Mouse (Mus musculus): ENCODE measurements around the gene Mybpc2. TPM values are rescaled to one million over a fixed set of nuclear protein-coding genes. Genes with fewer than 3 reads are reported as not detected.
A peak's percentile ranks its signal among the peaks of the same experiment; 100 is the strongest.

The Mybpc2 gene
- polyA plus RNA-seq, 1 experiment: 4.7 TPM

- Histone ChIP-seq H3K27me3 (ENCODE audit: control insufficient read depth, insufficient read depth, insufficient read length) (no peaks in the 10 kb centered on the region), H3K36me3 (ENCODE audit: control insufficient read depth, insufficient read depth) (no peaks in the 10 kb centered on the region), H3K79me2 (ENCODE audit: control insufficient read depth, insufficient read depth) (peaks cover 12% of the 10 kb centered on the region), H3K4me2 (ENCODE audit: low read depth) (peak overlapping the region; percentile 82), H3ac (ENCODE audit: control insufficient read depth, insufficient read length) (peak overlapping the region; percentile 45), H3K4me3 (peak overlapping the region; percentile 70)
- no peak for TF ChIP-seq TCF12 (IDR thresholded peaks at IDR 0.05; ENCODE audit: insufficient read depth, poor library complexity, severe bottlenecking)
- no peak for TF ChIP-seq POLR2AphosphoS2 (IDR thresholded peaks at IDR 0.05; ENCODE audit: insufficient read length, low read depth)
- no peak for TF ChIP-seq REST (IDR thresholded peaks at IDR 0.05; ENCODE audit: insufficient read depth, insufficient read length)
- TF ChIP-seq MAX (IDR thresholded peaks at IDR 0.05; ENCODE audit: low read depth): no peak
- no peak for TF ChIP-seq POLR2A (IDR thresholded peaks at IDR 0.05; ENCODE audit: insufficient read length, low read depth)
- TF ChIP-seq TCF3 (IDR thresholded peaks at IDR 0.05; ENCODE audit: insufficient read length, low read depth): no peak
- no peak for TF ChIP-seq MYOD1 (IDR thresholded peaks at IDR 0.05; ENCODE audit: control insufficient read depth in 1 of 3, insufficient read length in 2 of 3, low read depth in 2 of 3)
- TF ChIP-seq USF1 (IDR thresholded peaks at IDR 0.05; ENCODE audit: low read depth): no peak
- TF ChIP-seq MYOG (IDR thresholded peaks at IDR 0.05; ENCODE audit: control insufficient read depth in 1 of 3, insufficient read depth in 1 of 3, insufficient read length in 2 of 3, low read depth in 2 of 3): no peak
- no peak for TF ChIP-seq CEBPB (IDR thresholded peaks at IDR 0.05; ENCODE audit: insufficient read depth, poor library complexity, severe bottlenecking)
- no peak for TF ChIP-seq SRF (IDR thresholded peaks at IDR 0.05; ENCODE audit: control insufficient read depth, insufficient read length, low read depth)
- TF ChIP-seq E2F4 (IDR thresholded peaks at IDR 0.05; ENCODE audit: insufficient read depth): no peak
Measured at GRCm38 (mm10) chr7:44552141-44552908, 27.9 kb upstream of the Mybpc2 start.

- no peak for TF ChIP-seq MAX (IDR thresholded peaks at IDR 0.05; ENCODE audit: low read depth)
- no peak for TF ChIP-seq MYOG (IDR thresholded peaks at IDR 0.05; ENCODE audit: control insufficient read depth in 1 of 3, insufficient read depth in 1 of 3, insufficient read length in 2 of 3, low read depth in 2 of 3)
- TF ChIP-seq E2F4 (IDR thresholded peaks at IDR 0.05; ENCODE audit: insufficient read depth): no peak
- TF ChIP-seq TCF12 (IDR thresholded peaks at IDR 0.05; ENCODE audit: insufficient read depth, poor library complexity, severe bottlenecking): no peak
- no peak for TF ChIP-seq TCF3 (IDR thresholded peaks at IDR 0.05; ENCODE audit: insufficient read length, low read depth)
- no peak for TF ChIP-seq USF1 (IDR thresholded peaks at IDR 0.05; ENCODE audit: low read depth)
- TF ChIP-seq REST (IDR thresholded peaks at IDR 0.05; ENCODE audit: insufficient read depth, insufficient read length): no peak
- H3K27me3 ChIP-seq (ENCODE audit: control insufficient read depth, insufficient read depth, insufficient read length): no peaks in the 10 kb centered on the region
- H3K4me3 ChIP-seq: no peak overlapping the region
Measured at GRCm38 (mm10) chr7:44551731-44552130, 27.3 kb upstream of the Mybpc2 start.

GRCm38 (mm10) chr7:44551301-44551700 is 26.8 kb upstream of the Mybpc2 start:
- Histone ChIP-seq H3ac (ENCODE audit: control insufficient read depth, insufficient read length) (no peak overlapping the region), H3K36me3 (ENCODE audit: control insufficient read depth, insufficient read depth) (no peaks in the 10 kb centered on the region), H3K79me2 (ENCODE audit: control insufficient read depth, insufficient read depth) (peaks cover 16% of the 10 kb centered on the region), H3K4me2 (ENCODE audit: low read depth) (no peak overlapping the region), H3K4me3 (no peak overlapping the region), H3K27me3 (ENCODE audit: control insufficient read depth, insufficient read depth, insufficient read length) (no peaks in the 10 kb centered on the region)
- TF ChIP-seq E2F4 (IDR thresholded peaks at IDR 0.05; ENCODE audit: insufficient read depth): no peak
- no peak for TF ChIP-seq MYOG (IDR thresholded peaks at IDR 0.05; ENCODE audit: control insufficient read depth in 1 of 3, insufficient read depth in 1 of 3, insufficient read length in 2 of 3, low read depth in 2 of 3)
- no peak for TF ChIP-seq MYOD1 (IDR thresholded peaks at IDR 0.05; ENCODE audit: control insufficient read depth in 1 of 3, insufficient read length in 2 of 3, low read depth in 2 of 3)
- no peak for TF ChIP-seq USF1 (IDR thresholded peaks at IDR 0.05; ENCODE audit: low read depth)
- no peak for TF ChIP-seq POLR2A (IDR thresholded peaks at IDR 0.05; ENCODE audit: insufficient read length, low read depth)
- TF ChIP-seq TCF3 (IDR thresholded peaks at IDR 0.05; ENCODE audit: insufficient read length, low read depth): no peak

More at GRCm38 (mm10) chr7:44551731-44552130, 27.3 kb upstream of the Mybpc2 start:
- Histone ChIP-seq H3ac (ENCODE audit: control insufficient read depth, insufficient read length) (no peak overlapping the region), H3K36me3 (ENCODE audit: control insufficient read depth, insufficient read depth) (no peaks in the 10 kb centered on the region), H3K4me2 (ENCODE audit: low read depth) (no peak overlapping the region), H3K79me2 (ENCODE audit: control insufficient read depth, insufficient read depth) (peaks cover 16% of the 10 kb centered on the region)

GRCm38 (mm10) chr7:44550409-44550678 is 25.9 kb upstream of the Mybpc2 start:
- no peaks in the 10 kb centered on the region for H3K36me3 ChIP-seq (ENCODE audit: control insufficient read depth, insufficient read depth)
- no peak overlapping the region for H3K4me3 ChIP-seq
- H3K4me2 ChIP-seq (ENCODE audit: low read depth): no peak overlapping the region
- no peaks in the 10 kb centered on the region for H3K27me3 ChIP-seq (ENCODE audit: control insufficient read depth, insufficient read depth, insufficient read length)
- peaks cover 16% of the 10 kb centered on the region for H3K79me2 ChIP-seq (ENCODE audit: control insufficient read depth, insufficient read depth)
- H3ac ChIP-seq (ENCODE audit: control insufficient read depth, insufficient read length): no peak overlapping the region
- TF ChIP-seq TCF12 (IDR thresholded peaks at IDR 0.05; ENCODE audit: insufficient read depth, poor library complexity, severe bottlenecking) (no peak), POLR2AphosphoS2 (IDR thresholded peaks at IDR 0.05; ENCODE audit: insufficient read length, low read depth) (no peak), CEBPB (IDR thresholded peaks at IDR 0.05; ENCODE audit: insufficient read depth, poor library complexity, severe bottlenecking) (no peak), E2F4 (IDR thresholded peaks at IDR 0.05; ENCODE audit: insufficient read depth) (no peak), MYOD1 (IDR thresholded peaks at IDR 0.05; ENCODE audit: control insufficient read depth in 1 of 3, insufficient read length in 2 of 3, low read depth in 2 of 3) (no peak), USF1 (IDR thresholded peaks at IDR 0.05; ENCODE audit: low read depth) (no peak), SRF (IDR thresholded peaks at IDR 0.05; ENCODE audit: control insufficient read depth, insufficient read length, low read depth) (no peak), MAX (IDR thresholded peaks at IDR 0.05; ENCODE audit: low read depth) (no peak), MYOG (IDR thresholded peaks at IDR 0.05; ENCODE audit: control insufficient read depth in 1 of 3, insufficient read depth in 1 of 3, insufficient read length in 2 of 3, low read depth in 2 of 3) (no peak), POLR2A (IDR thresholded peaks at IDR 0.05; ENCODE audit: insufficient read length, low read depth) (no peak), TCF3 (IDR thresholded peaks at IDR 0.05; ENCODE audit: insufficient read length, low read depth) (no peak)
